Mouse (Mus musculus): ENCODE data around the gene Nos1.

DNA sequence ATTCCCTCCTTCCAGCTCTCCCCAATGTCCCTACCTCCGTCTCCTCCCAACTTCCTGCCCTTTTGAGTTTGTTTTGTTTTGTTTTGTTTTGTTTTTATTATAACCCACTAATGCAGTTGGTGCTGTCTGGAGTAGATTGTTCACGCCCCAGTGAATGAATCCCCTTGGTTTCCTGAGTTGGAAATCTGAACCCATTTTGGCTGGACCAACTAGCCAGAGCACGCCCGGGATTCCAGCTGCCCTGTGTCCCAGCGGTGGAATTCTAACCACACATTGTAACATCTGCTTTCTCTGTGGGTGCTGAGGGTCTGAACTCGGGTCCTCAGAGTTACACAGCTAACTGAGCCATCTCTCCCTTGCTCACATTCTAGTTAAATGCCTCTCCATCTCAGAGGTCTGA is 108.1 kb downstream of the Nos1 start:
- no peak for TF ChIP-seq GATA1 (IDR thresholded peaks at IDR 0.05; ENCODE audit: low read length)
- TF ChIP-seq TAL1 (IDR thresholded peaks at IDR 0.05; ENCODE audit: low read length), result no peak

Measured in erythroblast, embryonic 14.5 days (primary cell).